Mouse (Mus musculus) heart, postnatal 0 days (tissue): ENCODE results near the gene S1pr5. TPM values are rescaled to one million over a fixed set of nuclear protein-coding genes. Genes with fewer than 3 reads are reported as not detected.
"Not testable (repeated sequence)": the region's sequence is repeated elsewhere in the genome, so short reads cannot be mapped to it uniquely, and the experiment has no call there.

Experiments used
- ATAC-seq: fragments of 200-750 bp; cut with Nextera tagmentation; 2 replicates; pipeline ENCODE4 v1.8.0; 2017; ENCODE audit warnings: low read depth, moderate number of reproducible peaks, moderate library complexity; ENCODE audit not compliant: insufficient read depth
- DNase-seq: peaks from one replicate; pipeline ENCODE4 v3.0.0-alpha.2; 2016; ENCODE audit warnings: low spot score
- H3K27ac ChIP-seq: fragments of 300-500 bp; sonication (generic); 2 replicates; pipeline ENCODE4 v1.5.1; 2014; ENCODE audit warnings: low read depth, mild to moderate bottlenecking
- H3K27me3 ChIP-seq: fragments of 300-500 bp; sonication (generic); 2 replicates; pipeline ENCODE4 v1.6.1; 2014; ENCODE audit warnings: low read length, mixed read lengths; ENCODE audit not compliant: control insufficient read depth, insufficient read depth
- H3K36me3 ChIP-seq: fragments of 300-500 bp; sonication (generic); replicated peaks from 2 replicates; pipeline ENCODE4 v1.6.1; 2014; ENCODE audit warnings: low read length, mixed read lengths; ENCODE audit not compliant: control insufficient read depth, insufficient read depth
- H3K4me1 ChIP-seq: fragments of 300-500 bp; sonication (generic); 2 replicates; pipeline ENCODE4 v1.6.1; 2014; ENCODE audit warnings: antibody characterized with exemption; ENCODE audit not compliant: control insufficient read depth, insufficient read depth
- H3K4me2 ChIP-seq: fragments of 300-500 bp; sonication (generic); 2 replicates; pipeline ENCODE4 v1.6.1; 2014; ENCODE audit warnings: low read depth, mild to moderate bottlenecking, low read length, moderate library complexity
- H3K4me3 ChIP-seq: fragments of 300-500 bp; sonication (generic); 2 replicates; pipeline ENCODE4 v1.5.1; 2014; ENCODE audit warnings: low read depth, low read length
- H3K9ac ChIP-seq: fragments of 300-500 bp; sonication (generic); replicated peaks from 2 replicates; pipeline ENCODE4 v1.6.1; 2014; ENCODE audit warnings: low read depth, low read length, mixed read lengths
- H3K9me3 ChIP-seq: fragments of 300-500 bp; sonication (generic); replicated peaks from 2 replicates; pipeline ENCODE4 v1.6.1; 2016; ENCODE audit warnings: low read length; ENCODE audit not compliant: control insufficient read depth
- CTCF ChIP-seq: IDR thresholded peaks from 2 replicates; pipeline ENCODE4 v1.5.1; 2016; ENCODE audit warnings: antibody characterized with exemption, control low read depth, low read depth
- EP300 ChIP-seq: IDR thresholded peaks from 2 replicates; pipeline ENCODE4 v1.6.1; 2016; ENCODE audit warnings: antibody characterized with exemption, low read depth
- WGBS: fragments of 180-500 bp; shearing (Covaris S2); extraction: QIAGEN DNeasy Blood & Tissue Kit; methylation state at CpG from one replicate; pipeline ENCODE4 v1.1.7; 2014; 5-methylcytosine and 5-hydroxymethylcytosine counted together
- polyA plus RNA-seq: library from polyadenylated mRNA; unstranded; fragments of >200 nt; fragmentation: Nextera tagmentation; extraction: Ambion mirVana; gene quantifications from 2 replicates; pipeline ENCODE4 v1.2.1, GENCODE M21; 2015
- total RNA-seq: library from RNA; depleted of rRNA; stranded (reverse); fragments of >200 nt; gene quantifications from 2 replicates; pipeline ENCODE4 v1.2.3, GENCODE M21; 2014; ENCODE audit warnings: low replicate concordance; rRNA removed

S1pr5 gene
- total RNA-seq (not detected in 2 replicates), polyA plus RNA-seq (0.10 and 0.15 TPM in 2 replicates)

DNA sequence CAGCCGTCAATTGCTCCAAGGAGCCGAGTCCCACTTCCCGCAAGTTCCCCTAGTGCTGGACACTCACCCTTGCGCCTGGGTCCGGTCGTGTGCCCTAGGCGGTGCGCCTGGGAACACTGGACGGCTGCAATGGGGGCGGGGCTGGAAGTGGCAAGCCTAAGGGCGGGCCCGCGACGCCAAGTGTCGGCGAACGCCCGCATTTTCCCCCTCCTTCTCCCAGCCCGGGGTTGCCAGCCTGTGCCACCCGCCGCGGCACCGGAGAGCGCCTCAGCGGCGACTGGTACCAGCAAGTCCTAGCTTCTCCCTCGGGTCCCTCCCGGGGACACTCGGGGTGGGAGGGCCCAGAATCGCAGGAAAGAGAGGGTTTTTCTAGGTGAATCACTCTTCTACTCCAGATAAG lies at the start of gene S1pr5:
TSS of gene S1pr5 (minus strand) at position 118 of the 400 bp plus-strand sequence.
- no peak for DNase-seq
- no peak within 1 kb of the TSS for H3K27ac ChIP-seq

DNA sequence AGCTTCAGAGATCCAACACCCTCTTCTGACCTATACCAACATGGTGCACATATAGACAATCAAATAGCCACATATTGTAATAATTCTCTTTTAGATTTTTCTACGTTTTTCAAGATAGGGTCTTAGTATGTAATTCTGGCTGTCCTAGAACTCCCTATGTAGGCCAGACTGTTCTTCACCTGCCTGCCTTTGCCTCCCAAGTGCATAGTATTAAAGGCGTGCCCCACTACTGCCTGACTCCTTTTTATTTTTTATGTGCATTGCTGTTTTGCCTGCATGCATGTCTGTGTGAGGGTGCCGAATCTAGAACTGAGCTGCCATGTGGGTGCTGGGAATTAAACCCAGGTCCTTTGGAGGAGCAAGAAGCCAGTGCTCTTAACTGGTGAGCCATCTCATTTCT lies 44.0 kb upstream of the S1pr5 start:
- Histone ChIP-seq H3K4me3 (no peak overlapping the region), H3K9ac (no peak overlapping the region), H3K27ac (no peak overlapping the region), H3K4me2 (no peak overlapping the region), H3K36me3 (no peaks in the 10 kb centered on the region), H3K4me1 (peaks cover 18% of the 10 kb centered on the region), H3K27me3 (no peaks in the 10 kb centered on the region), H3K9me3 (no peaks in the 10 kb centered on the region)
- TF ChIP-seq EP300 (no peak), CTCF (no peak)
- DNase-seq (no peak), ATAC-seq (no peak)
- 91% methylated on average over 3 of the region's 3 CpGs for WGBS

More for the DNA sequence above, at the start of gene S1pr5:
- peak within 1 kb of the TSS; percentile 51 for H3K4me2 ChIP-seq
- TF ChIP-seq EP300 (no peak), CTCF (no peak)
- no peaks in the 10 kb centered on the region for H3K36me3 ChIP-seq
- H3K9me3 ChIP-seq = no peaks in the 10 kb centered on the region
- no peak for ATAC-seq
- H3K4me3 ChIP-seq = peak within 1 kb of the TSS; percentile 17
- 3% methylated on average over 30 of the region's 30 CpGs for WGBS
- peaks cover 13% of the 10 kb centered on the region for H3K4me1 ChIP-seq
- H3K27me3 ChIP-seq = peaks cover 80% of the 10 kb centered on the region
- H3K9ac ChIP-seq = no peak within 1 kb of the TSS

DNA sequence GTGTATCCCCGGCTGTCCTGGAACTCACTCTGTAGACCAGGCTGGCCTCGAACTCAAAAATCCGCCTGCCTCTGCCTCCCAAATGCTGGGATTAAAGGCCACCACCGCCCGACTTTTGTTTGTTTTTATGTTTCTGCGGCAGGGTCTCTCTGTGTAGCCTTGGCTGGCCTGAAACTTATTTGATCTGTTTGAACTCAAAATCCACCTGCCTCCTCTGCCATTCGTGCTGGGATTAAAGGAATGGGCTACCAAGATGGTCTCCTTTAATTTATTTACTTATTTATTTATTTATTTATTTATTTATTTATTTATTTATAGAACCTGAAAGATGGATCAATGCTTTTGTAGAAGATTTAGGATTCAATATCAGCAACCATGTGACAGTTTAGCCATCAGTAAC lies 43.6 kb upstream of the S1pr5 start:
- H3K36me3 ChIP-seq, ATAC-seq, H3K9ac ChIP-seq, H3K27me3 ChIP-seq, H3K9me3 ChIP-seq, DNase-seq: not testable (repeated sequence)
- H3K4me3 ChIP-seq = peak overlapping the region; percentile 79
- peaks cover 22% of the 10 kb centered on the region for H3K4me1 ChIP-seq
- H3K4me2 ChIP-seq = peak overlapping the region; percentile 46
- peak overlapping the region; percentile 40 for H3K27ac ChIP-seq
- WGBS = 24% methylated on average over 7 of the region's 7 CpGs

DNA sequence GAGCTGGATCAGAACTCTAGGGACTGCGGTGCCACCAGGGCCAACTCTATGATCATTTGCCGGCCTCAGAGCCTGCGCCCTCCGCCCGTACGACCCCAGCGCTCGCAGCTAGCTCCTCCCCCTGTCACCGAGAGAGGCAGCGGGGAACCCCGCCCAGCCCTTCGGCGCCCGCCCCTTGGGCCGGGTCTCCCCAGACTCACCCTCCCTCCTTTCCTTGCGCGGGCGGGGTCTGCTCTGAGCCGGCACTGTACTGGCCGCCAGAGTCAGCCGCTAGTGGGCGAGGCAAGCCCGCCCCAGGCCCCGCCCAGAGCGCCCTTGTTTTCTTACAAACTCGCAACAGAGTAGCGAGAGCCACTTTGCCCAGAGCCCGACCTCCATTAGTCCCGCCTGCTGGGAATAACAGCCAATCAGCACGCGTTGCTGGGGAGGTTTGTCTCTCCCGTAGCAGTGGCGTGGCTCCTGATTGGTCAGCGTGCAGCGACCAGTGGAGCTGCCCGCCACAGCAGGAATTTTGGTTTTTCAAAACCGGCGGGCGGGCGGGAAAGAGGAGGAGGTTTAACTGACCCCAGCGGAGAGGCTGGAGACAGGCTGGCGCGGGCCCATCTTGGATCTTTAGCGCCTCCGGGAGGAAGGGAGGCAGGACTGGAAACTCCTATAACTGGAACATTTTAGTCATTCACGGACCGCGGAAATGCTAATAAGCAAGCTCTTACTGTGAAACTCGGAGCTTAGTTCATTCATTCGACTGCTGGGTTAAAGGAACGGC lies 43.0 kb upstream of the S1pr5 start, which contains the start of gene Cdkn2d:
TSS of gene Cdkn2d (minus strand) at position 386 of the 766 bp plus-strand sequence.
- H3K36me3 ChIP-seq = no peaks in the 10 kb centered on the region
- H3K9ac ChIP-seq = peak within 1 kb of the TSS; percentile 64
- no peaks in the 10 kb centered on the region for H3K9me3 ChIP-seq
- peak; percentile 100 for DNase-seq
- no peaks in the 10 kb centered on the region for H3K27me3 ChIP-seq
- peak; percentile 90 for ATAC-seq
- H3K4me1 ChIP-seq = peaks cover 27% of the 10 kb centered on the region
- peak within 1 kb of the TSS; percentile 90 for H3K27ac ChIP-seq
- under 1% methylated on average over 49 of the region's 51 CpGs for WGBS
- 0 out of 2 replicates have a peak, but pooled peaks have one; percentile 68 for TF ChIP-seq EP300
- TF ChIP-seq CTCF = peak; percentile 44
- H3K4me2 ChIP-seq = peak within 1 kb of the TSS; percentile 97
- peak within 1 kb of the TSS; percentile 79 for H3K4me3 ChIP-seq

DNA sequence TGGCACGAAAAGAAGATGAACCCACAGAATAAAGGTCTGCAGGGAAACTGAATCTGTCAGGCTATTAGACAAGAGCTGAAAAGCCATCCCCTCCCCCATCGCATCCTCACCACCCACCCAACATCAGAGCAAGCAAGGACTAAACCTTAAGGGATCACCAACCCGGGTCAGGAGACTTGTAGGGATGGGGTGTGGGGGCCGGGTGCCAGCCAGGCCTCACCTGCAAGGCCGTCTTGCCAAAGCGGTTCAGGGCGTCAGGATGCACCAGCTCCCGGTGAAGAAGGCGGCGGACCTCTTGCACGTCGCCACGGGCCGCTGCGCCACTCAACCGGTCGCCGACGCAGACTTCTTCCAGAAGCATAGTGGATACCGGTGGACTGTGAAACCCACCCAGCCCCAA lies 42.3 kb upstream of the S1pr5 start:
- Histone ChIP-seq H3K27me3 (no peaks in the 10 kb centered on the region), H3K4me2 (peak overlapping the region; percentile 97), H3K4me1 (peaks cover 27% of the 10 kb centered on the region), H3K9ac (peak overlapping the region; percentile 64), H3K9me3 (no peaks in the 10 kb centered on the region), H3K27ac (peak overlapping the region; percentile 90), H3K36me3 (0 out of 2 replicates have a peak, but pooled peaks cover 3% of the 10 kb centered on the region), H3K4me3 (peak overlapping the region; percentile 79)
- TF ChIP-seq EP300 (no peak), CTCF (no peak)
- DNase-seq = no peak
- ATAC-seq = no peak
- WGBS = under 1% methylated on average over 20 of the region's 20 CpGs
